Mouse (Mus musculus) large intestine, adult 2 months (tissue): ENCODE results near the gene Ccl21a. TPM values are rescaled to one million over a fixed set of nuclear protein-coding genes. Genes with fewer than 3 reads are reported as not detected.
"Not testable (repeated sequence)": the region's sequence is repeated elsewhere in the genome, so short reads cannot be mapped to it uniquely, and the experiment has no call there.

Experiments used
- DNase-seq: peaks from one replicate; pipeline ENCODE4 v3.0.0-alpha.2; 2012; ENCODE audit warnings: low read depth, low spot score
- WGBS: fragments of 180-500 bp; shearing (Covaris S2); methylation state at CpG from one replicate; pipeline ENCODE4 v1.1.7; 2018; 5-methylcytosine and 5-hydroxymethylcytosine counted together
- polyA plus RNA-seq: library from polyadenylated mRNA; depleted of rRNA; stranded (reverse); fragments of >200 nt; gene quantifications from 2 replicates; pipeline ENCODE4 v1.2.3, GENCODE M21; 2012; rRNA removed

Gene Ccl21a
- polyA plus RNA-seq, result 75.8 and 122 TPM in 2 replicates

GRCm38 (mm10) chr4:42773893-42774292, at the start of gene Ccl21a:
Gene Ccl21a, minus strand, starts transcription at chr4:42773993.
- WGBS, result no CpG with 5 or more reads among the region's 5 CpGs
- DNase-seq, result not testable (repeated sequence)

- no CpG with 5 or more reads among the region's 6 CpGs for WGBS
- not testable (repeated sequence) for DNase-seq
These were observed 17.3 kb downstream of the Ccl21a start, which contains the start of gene Ccl19 for GRCm38 (mm10) chr4:42756477-42756876. Gene Ccl19, minus strand, starts transcription at chr4:42756577.

- WGBS, result no CpG with 5 or more reads among the region's 13 CpGs
- DNase-seq, result not testable (repeated sequence)
These were observed 38.5 kb downstream of the Ccl21a start, which contains the start of gene 4930578G10Rik for GRCm38 (mm10) chr4:42735245-42735644. Gene 4930578G10Rik, plus strand, starts transcription at chr4:42735545.

Other genes starting within 250 kb of the Ccl21a start
- gene Fam205a2, start 245.8 kb downstream of the Ccl21a start, polyA plus RNA-seq, result 0.05 TPM in 2 replicates
- 0.51 TPM in 1 of 2 replicates, not detected in the other for gene Gm10591, start 161.8 kb downstream of the Ccl21a start, polyA plus RNA-seq
- gene Gm2564, start 144.3 kb downstream of the Ccl21a start, polyA plus RNA-seq, result 3.0 and 4.8 TPM in 2 replicates
- not detected in 2 replicates for gene Ccl27b, start 118.7 kb downstream of the Ccl21a start, polyA plus RNA-seq
- not detected in 2 replicates for gene Il11ra2, start 112.1 kb downstream of the Ccl21a start, polyA plus RNA-seq
- not detected in 2 replicates for gene 4930578G10Rik, start 38.4 kb downstream of the Ccl21a start, polyA plus RNA-seq
- gene Ccl19, start 17.4 kb downstream of the Ccl21a start, polyA plus RNA-seq, result 13.6 and 28.6 TPM in 2 replicates
- 0.02 TPM in 1 of 2 replicates, not detected in the other for gene Fam205a1, start 79.9 kb upstream of the Ccl21a start, polyA plus RNA-seq
- gene Gm12394, start 82.8 kb upstream of the Ccl21a start, polyA plus RNA-seq, result not detected in 2 replicates
- not detected in 2 replicates for gene Fam205c, start 100.2 kb upstream of the Ccl21a start, polyA plus RNA-seq
- 0.83 and 1.2 TPM in 2 replicates for gene Phf24, start 142.7 kb upstream of the Ccl21a start, polyA plus RNA-seq
- gene Dnajb5, start 175.8 kb upstream of the Ccl21a start, polyA plus RNA-seq, result 9.6 and 11.1 TPM in 2 replicates
- 0.10 and 0.11 TPM in 2 replicates for gene 1700022I11Rik, start 195.6 kb upstream of the Ccl21a start, polyA plus RNA-seq
- 96.9 and 114 TPM in 2 replicates for gene Vcp, start 226.5 kb upstream of the Ccl21a start, polyA plus RNA-seq
- 11.8 and 14.6 TPM in 2 replicates for gene Fancg, start 236.5 kb upstream of the Ccl21a start, polyA plus RNA-seq